Mouse (Mus musculus) small intestine, adult 2 months (tissue): ENCODE data around the gene Ets1.

ENCODE experiments used
- CTCF ChIP-seq: fragments of 200-500 bp; IDR thresholded peaks from 2 replicates; pipeline ENCODE4 v1.5.1; 2012; ENCODE audit warnings: low read depth, mild to moderate bottlenecking, control low read depth, inconsistent platforms, low read length, moderate library complexity, mixed read lengths; ENCODE audit not compliant: insufficient replicate concordance, insufficient read length; ENCODE audit errors: extremely low read depth
- POLR2A ChIP-seq: fragments of 200-500 bp; IDR thresholded peaks from 2 replicates; pipeline ENCODE4 v1.6.1; 2012; ENCODE audit warnings: low read depth, mild to moderate bottlenecking, control low read depth, inconsistent platforms, low read length, moderate library complexity

- TF ChIP-seq POLR2A (no peak), CTCF (no peak)
These were observed 105.7 kb downstream of the Ets1 start for GRCm38 (mm10) chr9:32741681-32742080.
